In genomic region chr2:153249751-153250150, GRCm38 (mm10) we compare ENCODE assay signal across 18 mouse cellular contexts.
"Had no signal": no experiment of that assay in that cellular context is flagged by ENCODE, and none has a peak within 500 bp of the region (broad histone marks: within the 10 kb centered on the region; RNA-seq: fewer than 3 reads in every experiment).

No protein-coding gene starts in this region.

- H3K4me1 ChIP-seq: midbrain, embryonic 10.5 days; neural tube, embryonic 13.5 days had no signal

- ATAC-seq: midbrain, embryonic 13.5 days; midbrain, embryonic 16.5 days had no signal

- H3K27me3 ChIP-seq: liver, embryonic 13.5 days; megakaryocyte, embryonic 14.5 days; midbrain, embryonic 13.5 days; neural tube, embryonic 13.5 days had no signal

- H3K9me3 ChIP-seq: liver, embryonic 13.5 days; megakaryocyte, embryonic 14.5 days; midbrain, embryonic 10.5 days; midbrain, embryonic 13.5 days; neural tube, embryonic 13.5 days had no signal

- H3K4me3 ChIP-seq: left cerebral cortex, adult 2 months; liver, embryonic 13.5 days; megakaryocyte, embryonic 14.5 days; midbrain, embryonic 10.5 days; midbrain, embryonic 13.5 days; myocyte; neural tube, embryonic 13.5 days had no signal

- H3K27ac ChIP-seq: left cerebral cortex, adult 2 months; macrophage; midbrain, embryonic 10.5 days; midbrain, embryonic 13.5 days; neural tube, embryonic 13.5 days had no signal

- DNase-seq: kidney, adult 11 months; kidney, adult 8-10 months; kidney, postnatal 14 days; kidney, postnatal 4 days; liver, embryonic 13.5 days; lung, adult 2 months; retina, postnatal 1 day; right cerebral cortex, postnatal 25 days; thymus, adult 18-20 months; thymus, postnatal 36 days had no signal

- H3K9ac ChIP-seq: liver, embryonic 13.5 days; midbrain, embryonic 13.5 days; neural tube, embryonic 13.5 days had no signal

- H3K4me2 ChIP-seq: liver, embryonic 13.5 days; midbrain, embryonic 13.5 days; neural tube, embryonic 13.5 days had no signal
